Mouse (Mus musculus) midbrain, embryonic 11.5 days (tissue): ENCODE measurements at regions not wholly inside any gene's neighbourhood (a gene's known extent, or its start where the extent isn't known, plus 50 kb on each side); places are given as distances from the start of the nearest gene placed in this dataset.

ENCODE experiments used
- ATAC-seq: fragments of 200-750 bp; cut with Nextera tagmentation; 2 replicates; pipeline ENCODE4 v1.8.0; 2017; ENCODE audit warnings: moderate TSS enrichment, moderate library complexity; ENCODE audit not compliant: low FRiP score
- DNase-seq: peaks from one replicate; pipeline ENCODE4 v3.0.0; 2015; ENCODE audit warnings: low spot score; ENCODE audit errors: missing footprints
- H3K27ac ChIP-seq: fragments of 300-500 bp; sonication (generic); 2 replicates; pipeline ENCODE4 v1.5.1; 2014; ENCODE audit warnings: low read depth, low read length
- H3K27me3 ChIP-seq: fragments of 300-500 bp; sonication (generic); 2 replicates; pipeline ENCODE4 v1.6.1; 2014; ENCODE audit warnings: mild to moderate bottlenecking, low read length, moderate library complexity, mixed read lengths; ENCODE audit not compliant: control insufficient read depth, insufficient read depth
- H3K36me3 ChIP-seq: fragments of 300-500 bp; sonication (generic); 2 replicates; pipeline ENCODE4 v1.6.1; 2014; ENCODE audit warnings: mild to moderate bottlenecking, low read length, moderate library complexity, mixed read lengths; ENCODE audit not compliant: control insufficient read depth, insufficient read depth
- H3K4me1 ChIP-seq: fragments of 300-500 bp; sonication (generic); 2 replicates; pipeline ENCODE4 v1.6.1; 2014; ENCODE audit warnings: low read length; ENCODE audit not compliant: control insufficient read depth, insufficient read depth
- H3K4me2 ChIP-seq: fragments of 300-500 bp; sonication (generic); 2 replicates; pipeline ENCODE4 v1.6.1; 2014; ENCODE audit warnings: mild to moderate bottlenecking, moderate library complexity
- H3K4me3 ChIP-seq: fragments of 300-500 bp; sonication (generic); 2 replicates; pipeline ENCODE4 v1.5.1; 2014; ENCODE audit warnings: low read depth, low read length
- H3K9ac ChIP-seq: fragments of 300-500 bp; sonication (generic); 2 replicates; pipeline ENCODE4 v1.6.1; 2014; ENCODE audit warnings: low read length
- H3K9me3 ChIP-seq: fragments of 300-500 bp; sonication (generic); 2 replicates; pipeline ENCODE4 v1.6.1; 2016; ENCODE audit warnings: low read length; ENCODE audit not compliant: control insufficient read depth
- WGBS: fragments of 180-500 bp; shearing (Covaris S2); extraction: QIAGEN DNeasy Blood & Tissue Kit; methylation state at CpG from one replicate; pipeline ENCODE4 v1.1.7; 2014; 5-methylcytosine and 5-hydroxymethylcytosine counted together

DNA sequence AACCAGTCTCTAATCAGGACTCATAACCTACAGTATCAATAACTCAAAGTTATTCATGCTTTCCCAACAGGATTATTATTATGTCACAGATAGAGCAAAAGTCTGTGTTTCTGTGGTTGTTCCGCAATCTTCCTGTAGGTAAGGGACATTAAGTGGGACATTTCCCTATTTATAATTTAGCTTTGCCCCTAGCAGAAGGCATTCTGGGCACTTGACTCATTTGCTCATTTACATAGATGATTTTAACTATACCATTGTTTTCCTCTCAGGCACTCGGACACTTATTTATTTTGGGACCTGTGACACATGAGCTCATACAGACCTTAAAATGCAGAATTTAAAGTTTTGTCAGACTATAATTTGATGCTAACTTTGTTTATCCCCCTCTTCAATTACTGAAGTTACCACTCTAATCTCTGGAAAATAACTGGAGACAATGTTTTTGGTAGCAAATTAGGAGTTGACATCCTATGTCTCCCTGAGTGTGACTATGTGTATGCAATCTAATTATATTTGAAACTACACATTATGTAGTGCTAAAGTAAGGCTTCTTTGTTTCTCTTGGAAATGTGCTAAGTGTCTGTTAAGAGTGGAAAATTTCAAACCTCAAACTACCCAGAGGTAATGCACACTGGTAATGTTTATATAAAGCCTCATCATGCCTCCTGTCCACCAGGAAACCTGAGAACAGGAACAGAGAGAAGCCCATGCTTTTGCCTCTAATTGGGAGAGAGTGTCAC, 51.8 kb upstream of the Emcn start:
- no peak overlapping the region for H3K4me2 ChIP-seq
- DNase-seq (no peak), ATAC-seq (no peak)
- H3K36me3 ChIP-seq, result no peaks in the 10 kb centered on the region
- H3K27me3 ChIP-seq, result no peaks in the 10 kb centered on the region
- H3K4me3 ChIP-seq, result no peak overlapping the region
- no peaks in the 10 kb centered on the region for H3K4me1 ChIP-seq
- no peak overlapping the region for H3K27ac ChIP-seq
- no peaks in the 10 kb centered on the region for H3K9me3 ChIP-seq
- H3K9ac ChIP-seq, result no peak overlapping the region
- WGBS, result 89% methylated on average over 2 of the region's 2 CpGs

DNA sequence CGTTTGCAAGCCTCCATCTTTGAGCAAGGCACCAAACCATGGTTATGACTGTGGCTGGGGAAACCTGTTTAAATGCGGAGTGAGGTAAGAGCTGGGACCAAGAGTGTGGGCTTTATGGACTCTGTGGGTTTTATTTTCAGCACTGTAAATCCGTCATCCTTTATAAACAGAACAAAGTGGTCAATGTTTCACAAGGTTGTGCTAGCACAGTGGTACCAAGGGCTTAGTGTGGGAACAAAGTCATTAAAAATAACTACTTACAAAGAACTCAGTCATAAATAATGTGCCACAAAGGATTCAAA, 51.2 kb upstream of the Emcn start:
- ATAC-seq, result no peak

More for the DNA sequence above, 51.2 kb upstream of the Emcn start:
- Histone ChIP-seq H3K27ac (no peak overlapping the region), H3K4me1 (no peaks in the 10 kb centered on the region), H3K9me3 (no peaks in the 10 kb centered on the region), H3K4me3 (no peak overlapping the region), H3K27me3 (no peaks in the 10 kb centered on the region), H3K9ac (no peak overlapping the region), H3K4me2 (no peak overlapping the region), H3K36me3 (no peaks in the 10 kb centered on the region)
- no peak for DNase-seq
- 87% methylated on average over 3 of the region's 3 CpGs for WGBS
